8 mouse cellular contexts compared by ENCODE assay signal in genomic region chr13:59584481-59584880, GRCm38 (mm10). TPM values are rescaled to one million over a fixed set of nuclear protein-coding genes. Genes with fewer than 3 reads are reported as not detected.
DNase-seq lines count a peak whose midpoint lies in the region; ATAC-seq and TF ChIP-seq lines count a peak whose summit lies in the region.

No protein-coding gene starts in this region.

- TF ChIP-seq CTCF in small intestine, adult 2 months (IDR thresholded peaks at IDR 0.05; ENCODE audit: extremely low read depth, insufficient read length, insufficient replicate concordance, low read depth, low read length), result no peak

- H3K4me3 ChIP-seq in embryonic facial prominence, embryonic 11.5 days (ENCODE audit: low read depth, low read length), result peak overlapping the region; percentile 93
- H3K4me3 ChIP-seq in limb, embryonic 11.5 days (ENCODE audit: low read depth, low read length), result peak overlapping the region; percentile 89
- H3K4me3 ChIP-seq in small intestine, adult 2 months (ENCODE audit: low read depth, low read length), result peak overlapping the region; percentile 64

- peak; percentile 73 for ATAC-seq in embryonic facial prominence, embryonic 11.5 days (replicated peaks; ENCODE audit: insufficient number of reproducible peaks, low FRiP score, low TSS enrichment, low read depth)
- peak; percentile 49 for ATAC-seq in limb, embryonic 11.5 days (ENCODE audit: insufficient number of reproducible peaks, low FRiP score, low TSS enrichment, low read depth)
- no peak for ATAC-seq in activated CD4-positive, CD25-positive, alpha-beta regulatory T cell, adult 4 months

- peak overlapping the region; percentile 81 for H3K4me2 ChIP-seq in embryonic facial prominence, embryonic 11.5 days (ENCODE audit: low read depth, low read length)
- peak overlapping the region; percentile 55 for H3K4me2 ChIP-seq in limb, embryonic 11.5 days (ENCODE audit: low read depth, severe bottlenecking)

- H3K9ac ChIP-seq in embryonic facial prominence, embryonic 11.5 days (replicated peaks; ENCODE audit: low read length), result peak overlapping the region; percentile 61
- H3K9ac ChIP-seq in limb, embryonic 11.5 days (ENCODE audit: low read length), result peak overlapping the region; percentile 12; the same call in 1 of the 2 replicates

- no peaks in the 10 kb centered on the region for H3K27me3 ChIP-seq in embryonic facial prominence, embryonic 11.5 days (ENCODE audit: control insufficient read depth, insufficient read depth, low read length)
- H3K27me3 ChIP-seq in limb, embryonic 11.5 days (ENCODE audit: control insufficient read depth, insufficient read depth, low read length), result no peaks in the 10 kb centered on the region
- H3K27me3 ChIP-seq in small intestine, adult 2 months (ENCODE audit: control insufficient read depth, insufficient read depth, low read length), result no peaks in the 10 kb centered on the region

- no peaks in the 10 kb centered on the region for H3K4me1 ChIP-seq in embryonic facial prominence, embryonic 11.5 days (ENCODE audit: control insufficient read depth, insufficient read depth, low read length)
- peaks cover 9% of the 10 kb centered on the region; the same call in 1 of the 2 replicates for H3K4me1 ChIP-seq in limb, embryonic 11.5 days (ENCODE audit: control insufficient read depth, insufficient read depth, low read length)
- peaks cover 4% of the 10 kb centered on the region; the same call in 1 of the 2 replicates for H3K4me1 ChIP-seq in small intestine, adult 2 months (ENCODE audit: control insufficient read depth, insufficient read depth, insufficient read length, low read length)

- WGBS in embryonic facial prominence, embryonic 11.5 days, result 4% methylated on average over 9 of the region's 9 CpGs
- 3% methylated on average over 9 of the region's 9 CpGs for whole genome bisulfite sequencing in limb, embryonic 11.5 days
- 0% methylated on average over 9 of the region's 9 CpGs for WGBS in small intestine, adult 2 months

- H3K9me3 ChIP-seq in embryonic facial prominence, embryonic 11.5 days (replicated peaks; ENCODE audit: control insufficient read depth, low read length), result no peaks in the 10 kb centered on the region
- no peaks in the 10 kb centered on the region for H3K9me3 ChIP-seq in limb, embryonic 11.5 days (ENCODE audit: control insufficient read depth, low read length)

- H3K36me3 ChIP-seq in embryonic facial prominence, embryonic 11.5 days (replicated peaks; ENCODE audit: control insufficient read depth, insufficient read depth, low read depth, low read length), result no peaks in the 10 kb centered on the region
- H3K36me3 ChIP-seq in limb, embryonic 11.5 days (ENCODE audit: control insufficient read depth, insufficient read depth, low read length), result peaks cover 3% of the 10 kb centered on the region; the same call in 1 of the 2 replicates
- peaks cover 4% of the 10 kb centered on the region; the same call in 1 of the 2 replicates for H3K36me3 ChIP-seq in small intestine, adult 2 months (ENCODE audit: control insufficient read depth, insufficient read depth, low read length)

- DNase-seq in adrenal gland, postnatal 36 days, result peak; percentile 53 to 55
- peak; percentile 48 for DNase-seq in embryonic facial prominence, embryonic 11.5 days (ENCODE audit: low spot score)
- DNase-seq in heart, adult 18-20 months, result peak; percentile 29 to 57
- peak; percentile 48 for DNase-seq in kidney, adult 11 months
- peak; percentile 61 for DNase-seq in limb, embryonic 11.5 days (ENCODE audit: low spot score)
- peak; percentile 37 for DNase-seq in mesoderm, embryonic 11.5 days (ENCODE audit: low read depth, low spot score)

- TF ChIP-seq POLR2A in small intestine, adult 2 months (IDR thresholded peaks at IDR 0.05; ENCODE audit: low read depth, low read length), result no peak

- H3K27ac ChIP-seq in embryonic facial prominence, embryonic 11.5 days (replicated peaks; ENCODE audit: low read depth, low read length), result 0 out of 2 replicates have a peak overlapping the region, but pooled peaks have one; percentile 35
- no peak overlapping the region for H3K27ac ChIP-seq in limb, embryonic 11.5 days (replicated peaks; ENCODE audit: low read depth, low read length)
- no peak overlapping the region; the same call in 1 of the 2 replicates for H3K27ac ChIP-seq in small intestine, adult 2 months (ENCODE audit: insufficient read depth, low read depth, low read length)

RNA-seq across cellular contexts. Expression of gene Agtpbp1, which starts 0.5 kb away (rescaled TPM):
- 10 to 100 TPM; 35.8 to 41.9 TPM for total RNA-seq in adrenal gland, postnatal 36 days (2021)
- 17.8 and 18.4 TPM in 2 replicates for polyA plus RNA-seq in embryonic facial prominence, embryonic 11.5 days (2014; fragmentation: Nextera tagmentation; extraction: Ambion mirVana)
- 100 to 1,000 TPM; 129 to 156 TPM for total RNA-seq in heart, adult 18-20 months (2021)
- 10.6 and 11.6 TPM in 2 replicates for polyA plus RNA-seq in limb, embryonic 11.5 days (2014; fragmentation: Nextera tagmentation; extraction: Ambion mirVana)
- polyA plus RNA-seq in small intestine, adult 2 months (2012; rRNA removed), result 1.7 and 2.9 TPM in 2 replicates
- 10 to 100 TPM; 10.1 to 15.6 TPM for polyA plus RNA-seq in activated CD4-positive, CD25-positive, alpha-beta regulatory T cell, adult 4 months (2017; shearing (Covaris generic))

RNA-seq across cellular contexts. Expression of gene Naa35, which starts 0.6 kb away (rescaled TPM):
- total RNA-seq in adrenal gland, postnatal 36 days (2021), result 10 to 100 TPM; 69.9 to 72.4 TPM
- polyA plus RNA-seq in embryonic facial prominence, embryonic 11.5 days (2014; fragmentation: Nextera tagmentation; extraction: Ambion mirVana), result 104 and 105 TPM in 2 replicates
- 10 to 100 TPM; 91.4 to 92.6 TPM for total RNA-seq in heart, adult 18-20 months (2021)
- 97.2 and 102 TPM in 2 replicates for polyA plus RNA-seq in limb, embryonic 11.5 days (2014; fragmentation: Nextera tagmentation; extraction: Ambion mirVana)
- 20.2 and 31.3 TPM in 2 replicates for polyA plus RNA-seq in small intestine, adult 2 months (2012; rRNA removed)
- 10 to 100 TPM; 79.9 to 87.5 TPM for polyA plus RNA-seq in activated CD4-positive, CD25-positive, alpha-beta regulatory T cell, adult 4 months (2017; shearing (Covaris generic))
